Mouse (Mus musculus): ENCODE measurements around the gene Krt83. TPM values are rescaled to one million over a fixed set of nuclear protein-coding genes. Genes with fewer than 3 reads are reported as not detected.
A peak's percentile ranks its signal among the peaks of the same experiment; 100 is the strongest.

The Krt83 gene
- polyA plus RNA-seq, 1 experiment from 2014 or later, result 0.26 TPM

DNA sequence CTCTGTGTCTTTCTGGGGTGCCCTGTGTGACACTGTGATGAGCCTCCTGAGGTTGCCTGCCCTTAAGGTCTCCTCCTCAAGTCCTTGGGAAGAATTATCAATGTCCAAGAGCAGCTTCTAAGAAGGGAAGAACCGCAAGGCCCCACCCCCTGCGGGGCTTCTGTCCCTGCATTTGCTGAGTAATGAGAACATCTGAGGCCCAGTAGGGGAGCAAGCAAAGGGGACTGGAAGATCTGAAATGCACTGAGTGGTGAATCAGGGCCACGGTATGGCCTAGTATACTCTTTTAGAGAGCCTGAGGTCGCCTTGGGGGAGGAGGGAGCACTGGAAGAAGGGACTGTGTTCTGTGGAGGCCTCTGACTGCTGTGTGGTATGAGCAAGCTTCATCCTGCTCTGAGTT lies 9.3 kb downstream of the Krt83 start:
- peaks cover 8% of the 10 kb centered on the region for H3K27me3 ChIP-seq (ENCODE audit: control insufficient read depth, insufficient read depth, low read depth, low read length)
- H3K9me3 ChIP-seq (replicated peaks; ENCODE audit: control insufficient read depth, low read length), result no peaks in the 10 kb centered on the region
- no peak for ATAC-seq (ENCODE audit: low read depth)
- 20% methylated on average over 4 of the region's 4 CpGs for WGBS (ENCODE audit: insufficient replicate concordance)
- H3K36me3 ChIP-seq (ENCODE audit: control insufficient read depth, insufficient read depth), result no peaks in the 10 kb centered on the region
- H3K4me2 ChIP-seq (ENCODE audit: low read depth, low read length), result no peak overlapping the region
- H3K4me3 ChIP-seq (ENCODE audit: low read depth, low read length), result no peak overlapping the region
- H3K4me1 ChIP-seq (ENCODE audit: control insufficient read depth, low read depth, low read length), result no peaks in the 10 kb centered on the region; the same call in 1 of the 2 replicates
- no peak overlapping the region for H3K9ac ChIP-seq (ENCODE audit: low read depth, low read length)
- no peak overlapping the region for H3K27ac ChIP-seq (ENCODE audit: low read length)

DNA sequence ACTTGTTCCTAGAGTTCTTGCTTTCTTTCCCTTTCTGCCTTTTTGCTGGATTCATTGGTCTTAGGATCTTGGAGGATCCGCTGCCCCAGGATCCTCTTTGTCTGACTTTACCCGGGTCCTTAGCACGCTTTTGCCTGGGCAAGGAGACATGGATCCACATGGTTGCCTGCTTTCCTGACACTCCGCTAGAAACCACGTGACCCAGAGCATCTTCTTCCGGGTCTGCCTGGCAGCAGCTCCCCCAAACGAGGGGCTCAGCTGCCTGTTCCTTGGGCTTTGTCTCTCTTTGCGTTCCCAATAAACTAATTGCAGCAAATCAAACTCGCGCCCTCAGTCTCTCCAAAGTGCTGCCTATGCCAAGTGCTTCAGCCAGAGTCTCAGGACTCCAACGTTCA lies 11.6 kb downstream of the Krt83 start:
- Histone ChIP-seq H3K36me3 (ENCODE audit: control insufficient read depth, insufficient read depth) (no peaks in the 10 kb centered on the region), H3K27me3 (ENCODE audit: control insufficient read depth, insufficient read depth, low read depth, low read length) (peaks cover 8% of the 10 kb centered on the region), H3K9ac (ENCODE audit: low read depth, low read length) (no peak overlapping the region), H3K4me3 (ENCODE audit: low read depth, low read length) (no peak overlapping the region), H3K4me2 (ENCODE audit: low read depth, low read length) (peak overlapping the region; percentile 6; the same call in 1 of the 2 replicates), H3K9me3 (replicated peaks; ENCODE audit: control insufficient read depth, low read length) (no peaks in the 10 kb centered on the region), H3K27ac (ENCODE audit: low read length) (no peak overlapping the region), H3K4me1 (ENCODE audit: control insufficient read depth, low read depth, low read length) (no peaks in the 10 kb centered on the region)
- WGBS (ENCODE audit: insufficient replicate concordance), result 34% methylated on average over 11 of the region's 11 CpGs
- no peak for ATAC-seq (ENCODE audit: low read depth)

DNA sequence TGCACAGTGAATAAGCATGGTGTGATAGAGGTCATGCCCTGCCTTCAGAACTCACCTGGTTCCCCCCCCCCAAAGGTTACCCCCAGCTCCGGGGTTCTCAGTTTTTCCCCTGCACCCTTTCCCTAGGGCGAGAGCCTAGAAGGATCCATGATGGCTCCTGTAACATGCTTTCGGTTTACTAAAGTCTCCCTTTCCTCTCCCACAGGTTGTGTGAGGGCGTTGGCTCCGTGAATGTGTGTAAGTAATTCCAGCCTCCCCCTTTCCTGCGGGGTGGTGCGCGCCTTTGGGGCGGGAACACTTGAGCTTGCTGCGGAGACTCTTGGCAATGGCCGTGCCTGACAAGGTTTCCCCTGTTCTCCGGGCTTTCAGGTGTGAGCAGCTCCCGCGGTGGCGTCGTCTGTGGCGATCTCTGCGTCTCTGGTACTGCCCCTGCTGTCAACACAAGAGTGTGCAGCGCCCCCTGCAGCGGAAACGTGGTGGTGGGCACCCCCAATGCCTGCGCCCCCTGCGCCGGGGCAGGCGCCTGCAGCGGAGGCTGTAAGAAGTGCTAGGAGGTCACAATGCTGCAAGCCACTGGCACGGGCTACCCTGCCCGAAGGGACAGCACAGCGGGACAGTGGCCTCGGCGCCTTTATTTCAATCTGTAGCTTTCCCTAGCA lies 12.2 kb downstream of the Krt83 start:
- 0 out of 2 replicates have a peak overlapping the region, but pooled peaks have one; percentile 5 for H3K4me3 ChIP-seq (ENCODE audit: low read depth, low read length)
- H3K9ac ChIP-seq (ENCODE audit: low read depth, low read length), result no peak overlapping the region
- 9% methylated on average over 31 of the region's 31 CpGs for WGBS (ENCODE audit: insufficient replicate concordance)
- no peaks in the 10 kb centered on the region for H3K4me1 ChIP-seq (ENCODE audit: control insufficient read depth, low read depth, low read length)
- no peaks in the 10 kb centered on the region for H3K36me3 ChIP-seq (ENCODE audit: control insufficient read depth, insufficient read depth)
- H3K9me3 ChIP-seq (replicated peaks; ENCODE audit: control insufficient read depth, low read length), result no peaks in the 10 kb centered on the region
- no peak for ATAC-seq (ENCODE audit: low read depth)
- peak overlapping the region; percentile 6; the same call in 1 of the 2 replicates for H3K4me2 ChIP-seq (ENCODE audit: low read depth, low read length)
- no peak overlapping the region for H3K27ac ChIP-seq (ENCODE audit: low read length)
- H3K27me3 ChIP-seq (ENCODE audit: control insufficient read depth, insufficient read depth, low read depth, low read length), result peaks cover 8% of the 10 kb centered on the region

DNA sequence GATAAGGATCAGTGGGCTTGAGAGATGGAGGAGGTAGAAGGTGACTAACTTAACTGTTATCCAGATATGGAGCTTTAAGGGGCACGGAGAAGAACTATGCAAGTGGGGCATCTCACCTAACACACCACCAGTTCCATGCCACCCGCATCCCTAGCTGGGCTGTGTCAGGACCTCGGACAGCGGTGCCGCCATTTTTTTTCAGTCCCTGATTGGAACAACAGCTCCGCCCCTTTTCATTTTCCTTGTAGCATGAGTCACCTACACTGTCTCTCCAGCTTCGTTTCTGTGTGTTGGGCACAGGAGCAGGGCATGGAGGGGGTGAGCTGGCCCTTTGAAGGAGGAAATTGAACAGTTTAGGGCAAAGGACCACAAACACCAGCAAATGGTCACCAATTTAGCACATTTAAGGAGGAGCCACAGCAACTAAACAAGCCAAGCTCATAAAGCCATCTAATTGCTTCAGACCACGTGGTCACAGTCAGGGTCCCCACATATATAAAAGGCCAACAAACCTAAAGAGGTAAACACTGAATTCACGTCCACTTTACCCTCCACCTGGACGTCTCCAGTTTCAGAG lies 18.3 kb downstream of the Krt83 start, which contains the start of gene Krt86:
Gene Krt86 (plus strand): TSS at position 527 of the 577 bp plus-strand sequence.
- no peak within 1 kb of the TSS for H3K27ac ChIP-seq (ENCODE audit: low read length)
- H3K4me1 ChIP-seq (ENCODE audit: control insufficient read depth, low read depth, low read length), result no peaks in the 10 kb centered on the region
- ATAC-seq (ENCODE audit: low read depth), result no peak
- no peaks in the 10 kb centered on the region for H3K36me3 ChIP-seq (ENCODE audit: control insufficient read depth, insufficient read depth)
- H3K9ac ChIP-seq (ENCODE audit: low read depth, low read length), result no peak within 1 kb of the TSS
- 21% methylated on average over 10 of the region's 10 CpGs for WGBS (ENCODE audit: insufficient replicate concordance)
- no peaks in the 10 kb centered on the region for H3K9me3 ChIP-seq (replicated peaks; ENCODE audit: control insufficient read depth, low read length)
- no peaks in the 10 kb centered on the region; the same call in 1 of the 2 replicates for H3K27me3 ChIP-seq (ENCODE audit: control insufficient read depth, insufficient read depth, low read depth, low read length)
- H3K4me3 ChIP-seq (ENCODE audit: low read depth, low read length), result no peak within 1 kb of the TSS
- H3K4me2 ChIP-seq (ENCODE audit: low read depth, low read length), result no peak within 1 kb of the TSS

DNA sequence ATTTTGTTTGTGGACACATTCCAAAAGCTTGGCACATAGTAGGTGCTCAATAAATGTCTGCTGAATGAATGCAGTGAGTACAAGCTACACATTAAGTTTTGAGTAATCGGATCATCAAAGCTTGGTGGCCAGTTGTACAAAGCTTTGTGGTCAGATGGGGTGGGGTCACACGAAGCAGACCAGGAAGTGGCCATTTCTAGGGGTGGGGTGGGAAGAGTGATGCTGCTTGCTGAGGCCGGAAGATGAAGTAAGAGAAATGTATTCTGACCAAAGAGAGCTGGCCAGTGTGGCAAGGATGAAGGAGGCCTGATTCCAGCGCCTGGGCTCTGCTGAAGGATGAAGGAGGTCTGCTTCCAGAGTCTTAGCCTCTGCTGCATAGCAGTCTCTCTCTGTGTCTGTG lies 22.2 kb downstream of the Krt83 start:
- WGBS (ENCODE audit: insufficient replicate concordance), result 35% methylated on average over 4 of the region's 4 CpGs
- no peaks in the 10 kb centered on the region for H3K36me3 ChIP-seq (ENCODE audit: control insufficient read depth, insufficient read depth)
- no peak overlapping the region for H3K4me2 ChIP-seq (ENCODE audit: low read depth, low read length)
- no peak overlapping the region for H3K4me3 ChIP-seq (ENCODE audit: low read depth, low read length)
- ATAC-seq (ENCODE audit: low read depth), result no peak
- no peaks in the 10 kb centered on the region for H3K4me1 ChIP-seq (ENCODE audit: control insufficient read depth, low read depth, low read length)
- no peak overlapping the region for H3K27ac ChIP-seq (ENCODE audit: low read length)
- H3K27me3 ChIP-seq (ENCODE audit: control insufficient read depth, insufficient read depth, low read depth, low read length), result no peaks in the 10 kb centered on the region
- no peaks in the 10 kb centered on the region for H3K9me3 ChIP-seq (replicated peaks; ENCODE audit: control insufficient read depth, low read length)
- no peak overlapping the region for H3K9ac ChIP-seq (ENCODE audit: low read depth, low read length)

DNA sequence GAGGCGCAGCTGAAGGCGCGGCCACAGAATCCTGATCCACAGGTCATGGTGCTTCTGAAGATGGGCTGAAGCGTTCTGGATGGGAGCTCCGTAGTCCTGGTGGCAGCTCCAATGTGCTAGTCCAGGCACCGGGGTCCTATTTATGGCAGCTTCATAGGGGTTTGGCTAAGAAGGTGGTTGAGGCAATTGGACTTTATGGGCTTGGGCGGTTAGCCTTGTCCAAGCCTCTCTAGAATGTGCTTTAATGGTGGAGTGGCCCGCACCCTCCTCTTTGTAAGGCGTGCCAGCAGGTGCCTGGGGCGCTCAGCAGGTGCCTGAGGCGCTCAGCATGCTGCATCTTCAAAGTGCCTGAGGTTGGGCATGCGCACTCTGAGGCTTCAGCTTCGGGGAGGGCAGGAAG lies 27.7 kb downstream of the Krt83 start, which contains the start of gene Krt81:
Gene Krt81 (minus strand): TSS at position 101 of the 400 bp plus-strand sequence.
- Histone ChIP-seq H3K27me3 (ENCODE audit: control insufficient read depth, insufficient read depth, low read depth, low read length) (no peaks in the 10 kb centered on the region), H3K36me3 (ENCODE audit: control insufficient read depth, insufficient read depth) (no peaks in the 10 kb centered on the region)
- WGBS (ENCODE audit: insufficient replicate concordance), result 74% methylated on average over 13 of the region's 13 CpGs

DNA sequence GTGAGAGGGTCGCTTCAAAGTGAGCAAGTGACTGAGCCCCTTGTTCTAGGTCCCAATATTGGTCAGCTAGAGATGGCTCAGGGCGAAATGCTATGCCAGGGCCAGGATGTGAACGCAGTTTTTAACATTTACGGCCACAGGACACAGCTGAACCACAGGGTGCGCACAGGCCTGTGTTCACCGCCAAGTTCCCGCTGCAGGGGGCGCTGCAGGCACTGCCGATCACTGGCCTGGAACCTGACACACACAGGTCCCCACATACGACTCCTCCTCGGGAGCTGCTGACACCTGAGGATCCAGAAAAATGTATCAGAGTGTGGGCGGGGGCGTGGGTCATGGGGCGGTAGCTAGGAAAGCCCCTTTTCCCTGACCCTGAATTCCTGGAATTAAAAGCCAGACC lies 32.0 kb downstream of the Krt83 start:
- no peak overlapping the region for H3K9ac ChIP-seq (ENCODE audit: low read depth, low read length)
- no peak overlapping the region for H3K27ac ChIP-seq (ENCODE audit: low read length)
- H3K9me3 ChIP-seq (replicated peaks; ENCODE audit: control insufficient read depth, low read length), result no peaks in the 10 kb centered on the region
- WGBS (ENCODE audit: insufficient replicate concordance), result 58% methylated on average over 14 of the region's 14 CpGs
- no peaks in the 10 kb centered on the region for H3K4me1 ChIP-seq (ENCODE audit: control insufficient read depth, low read depth, low read length)
- no peak overlapping the region for H3K4me2 ChIP-seq (ENCODE audit: low read depth, low read length)
- no peak for ATAC-seq (ENCODE audit: low read depth)
- no peaks in the 10 kb centered on the region for H3K36me3 ChIP-seq (ENCODE audit: control insufficient read depth, insufficient read depth)
- no peak overlapping the region for H3K4me3 ChIP-seq (ENCODE audit: low read depth, low read length)
- no peaks in the 10 kb centered on the region for H3K27me3 ChIP-seq (ENCODE audit: control insufficient read depth, insufficient read depth, low read depth, low read length)

More for the DNA sequence above, 27.7 kb downstream of the Krt83 start, which contains the start of gene Krt81:
- Histone ChIP-seq H3K27ac (ENCODE audit: low read length) (no peak within 1 kb of the TSS), H3K4me3 (ENCODE audit: low read depth, low read length) (no peak within 1 kb of the TSS), H3K9ac (ENCODE audit: low read depth, low read length) (no peak within 1 kb of the TSS), H3K4me2 (ENCODE audit: low read depth, low read length) (no peak within 1 kb of the TSS), H3K4me1 (ENCODE audit: control insufficient read depth, low read depth, low read length) (no peaks in the 10 kb centered on the region), H3K9me3 (replicated peaks; ENCODE audit: control insufficient read depth, low read length) (no peaks in the 10 kb centered on the region)
- no peak for ATAC-seq (ENCODE audit: low read depth)

DNA sequence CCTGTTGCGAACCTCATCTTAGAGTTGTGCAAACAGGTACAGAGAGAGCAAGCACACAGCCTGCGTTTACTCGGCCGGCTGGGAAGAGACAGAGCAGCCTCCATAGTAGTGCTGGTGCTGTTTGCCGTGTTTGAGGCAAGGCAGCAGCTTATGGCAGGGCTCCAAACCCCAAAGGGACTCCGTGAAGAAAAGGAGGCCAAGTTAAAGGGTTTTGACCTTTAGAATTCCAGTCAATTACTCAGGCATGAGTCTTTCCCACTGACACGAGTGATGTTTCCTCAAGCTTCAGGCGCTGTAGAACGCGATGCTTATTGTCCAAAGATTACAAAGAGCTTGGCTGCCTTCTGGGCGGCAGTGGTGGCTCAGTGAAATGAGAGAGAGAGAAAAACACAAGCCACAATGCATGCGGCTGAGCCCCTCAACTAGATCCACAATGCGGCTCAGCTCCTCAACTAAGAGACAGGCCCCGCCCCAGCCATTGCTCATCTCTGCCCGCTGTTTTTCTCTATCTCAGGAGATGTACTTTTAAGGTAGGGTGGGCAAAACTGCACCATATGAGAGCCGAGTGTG lies 32.9 kb downstream of the Krt83 start:
- no peak overlapping the region for H3K4me2 ChIP-seq (ENCODE audit: low read depth, low read length)

DNA sequence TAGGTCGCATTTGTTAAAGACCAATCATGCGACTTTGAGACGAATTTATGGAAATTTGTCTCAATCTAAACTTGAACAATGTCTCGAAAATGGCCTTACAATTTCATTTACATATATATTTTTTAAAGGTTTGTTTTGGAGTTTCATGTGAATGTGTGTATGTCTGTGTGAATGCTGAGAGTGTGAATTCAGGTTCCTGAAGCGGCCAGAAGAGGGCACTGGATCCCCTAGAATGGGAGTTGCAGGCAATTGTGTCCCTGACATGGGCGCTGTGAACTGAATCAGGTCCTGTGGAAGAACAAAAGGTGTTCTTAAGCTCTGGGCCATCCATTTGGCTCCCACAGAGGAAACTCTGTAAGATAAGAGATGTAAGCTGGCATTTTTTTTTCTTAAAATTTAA lies 35.4 kb downstream of the Krt83 start:
- ATAC-seq (ENCODE audit: low read depth), result no peak
- H3K27me3 ChIP-seq (ENCODE audit: control insufficient read depth, insufficient read depth, low read depth, low read length), result no peaks in the 10 kb centered on the region
- H3K9ac ChIP-seq (ENCODE audit: low read depth, low read length), result no peak overlapping the region
- H3K27ac ChIP-seq (ENCODE audit: low read length), result no peak overlapping the region
- H3K9me3 ChIP-seq (replicated peaks; ENCODE audit: control insufficient read depth, low read length), result no peaks in the 10 kb centered on the region
- no peaks in the 10 kb centered on the region for H3K4me1 ChIP-seq (ENCODE audit: control insufficient read depth, low read depth, low read length)
- no peak overlapping the region for H3K4me2 ChIP-seq (ENCODE audit: low read depth, low read length)
- H3K4me3 ChIP-seq (ENCODE audit: low read depth, low read length), result no peak overlapping the region
- no peaks in the 10 kb centered on the region for H3K36me3 ChIP-seq (ENCODE audit: control insufficient read depth, insufficient read depth)
- WGBS (ENCODE audit: insufficient replicate concordance), result 67% methylated on average over 6 of the region's 6 CpGs

More for the DNA sequence above, 32.9 kb downstream of the Krt83 start:
- H3K27ac ChIP-seq (ENCODE audit: low read length), result no peak overlapping the region
- no peak overlapping the region for H3K4me3 ChIP-seq (ENCODE audit: low read depth, low read length)
- H3K9ac ChIP-seq (ENCODE audit: low read depth, low read length), result no peak overlapping the region
- no peaks in the 10 kb centered on the region for H3K9me3 ChIP-seq (replicated peaks; ENCODE audit: control insufficient read depth, low read length)
- H3K4me1 ChIP-seq (ENCODE audit: control insufficient read depth, low read depth, low read length), result no peaks in the 10 kb centered on the region
- H3K36me3 ChIP-seq (ENCODE audit: control insufficient read depth, insufficient read depth), result no peaks in the 10 kb centered on the region
- no peaks in the 10 kb centered on the region for H3K27me3 ChIP-seq (ENCODE audit: control insufficient read depth, insufficient read depth, low read depth, low read length)
- ATAC-seq (ENCODE audit: low read depth), result no peak
- 59% methylated on average over 16 of the region's 16 CpGs for WGBS (ENCODE audit: insufficient replicate concordance)

Data from liver, embryonic 16.5 days (tissue).